Mouse (Mus musculus) lung, adult 18-20 months (tissue): ENCODE measurements around the gene Atxn7.
"Not testable (repeated sequence)": the region's sequence is repeated elsewhere in the genome, so short reads cannot be mapped to it uniquely, and the experiment has no call there.

ENCODE experiments used
- DNase-seq, 2 experiments: peaks; one replicate each; pipeline ENCODE4 v3.0.0; 2022; ENCODE audit warnings: mixed read lengths in 2 of 2

The Atxn7 gene

DNA sequence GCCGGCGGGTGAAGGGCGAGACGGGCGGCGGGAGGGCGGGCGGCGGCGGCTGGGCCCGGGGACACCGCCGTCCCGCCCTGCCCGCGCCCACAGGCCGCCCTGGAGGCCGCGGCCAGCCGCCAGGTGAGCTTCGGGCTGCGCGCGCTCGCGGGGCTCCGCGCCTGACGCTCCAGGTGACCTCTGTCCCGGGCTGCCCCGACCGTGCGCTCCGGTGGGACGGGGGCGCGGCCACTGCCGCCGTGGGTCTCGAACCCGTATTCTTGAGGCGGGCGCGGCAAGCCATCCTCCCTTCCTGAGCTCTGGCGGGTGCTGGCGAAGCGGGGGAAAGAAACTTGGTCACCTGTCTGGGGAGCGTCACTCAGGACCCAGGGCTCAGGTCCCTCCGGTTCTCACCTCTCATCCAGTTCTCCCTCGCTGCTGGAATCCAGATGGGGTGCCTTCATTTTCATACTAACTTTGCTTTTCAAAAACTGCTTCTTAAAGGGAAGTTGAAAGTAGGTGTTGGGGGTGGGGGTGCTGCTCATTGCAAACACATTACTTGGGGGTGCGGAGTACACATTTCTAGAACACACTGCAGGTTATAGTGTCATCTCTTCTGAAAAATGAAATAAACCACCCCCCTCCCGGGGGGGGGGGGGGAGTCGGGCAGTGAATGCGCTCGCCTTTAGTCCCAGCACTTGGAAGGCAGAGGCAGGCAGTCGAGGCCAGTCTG lies at the start of gene Atxn7, which contains the start of gene Thoc7:
TSS of gene Atxn7 (plus strand) at position 40 of the 712 bp plus-strand sequence.
TSS of gene Thoc7 (minus strand) at position 452 of the 712 bp plus-strand sequence.
- DNase-seq, result peak; percentile 43

DNA sequence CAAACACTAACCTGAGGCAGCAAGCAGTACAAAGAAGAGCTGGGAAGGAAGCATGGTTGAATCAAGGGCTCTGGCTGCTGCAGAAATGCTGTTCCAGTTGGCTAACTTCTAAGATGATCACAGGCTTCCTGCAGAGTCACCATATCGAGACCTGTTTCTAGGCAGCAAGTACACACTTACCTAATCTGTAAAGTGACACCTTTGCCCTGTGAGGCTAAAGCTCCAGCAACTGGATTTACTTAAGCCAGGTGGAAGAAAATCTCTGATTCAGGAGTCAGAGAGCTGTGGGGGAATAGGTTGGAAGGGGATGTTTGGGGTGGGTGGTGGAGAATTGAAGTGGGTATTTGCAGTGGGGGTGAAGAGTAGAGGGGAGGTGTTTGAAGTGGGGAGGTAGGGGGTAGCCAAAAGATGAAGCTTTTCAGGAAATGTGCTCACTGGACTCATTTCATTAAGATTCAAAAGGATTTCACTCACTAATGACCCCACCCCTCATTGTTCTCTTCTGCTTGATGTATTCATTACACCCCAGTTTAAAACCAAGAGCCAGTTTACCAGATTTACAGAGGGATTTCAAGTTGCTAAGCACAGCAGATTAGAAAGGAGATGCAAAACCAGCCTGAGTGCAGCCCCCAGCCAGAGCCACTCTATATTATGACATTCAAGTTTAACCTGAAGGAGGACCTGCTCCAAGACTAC lies 46.7 kb upstream of the Atxn7 start, which contains the start of gene Gm281:
TSS of gene Gm281 (minus strand) at position 92 of the 696 bp plus-strand sequence.
- DNase-seq, result no peak

DNA sequence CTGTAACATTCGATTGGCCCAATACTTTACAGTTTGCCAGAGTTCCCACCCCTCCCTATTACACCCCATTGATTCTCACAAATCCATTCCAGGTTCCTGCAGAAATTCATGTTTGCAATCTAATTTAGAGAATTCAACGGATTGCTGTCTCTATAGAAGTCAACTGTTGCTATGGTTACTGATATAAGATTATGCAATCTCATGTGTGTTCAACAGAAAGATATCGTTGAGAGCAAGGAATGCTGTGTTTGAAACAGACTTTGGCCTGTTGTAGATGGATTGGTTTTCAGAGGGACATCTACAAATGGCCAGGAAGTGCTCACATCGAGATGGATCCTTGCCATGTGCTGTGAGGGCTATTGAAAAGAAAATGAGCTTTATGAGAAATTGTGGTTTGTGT lies 46.0 kb upstream of the Atxn7 start:
- DNase-seq, result no peak

DNA sequence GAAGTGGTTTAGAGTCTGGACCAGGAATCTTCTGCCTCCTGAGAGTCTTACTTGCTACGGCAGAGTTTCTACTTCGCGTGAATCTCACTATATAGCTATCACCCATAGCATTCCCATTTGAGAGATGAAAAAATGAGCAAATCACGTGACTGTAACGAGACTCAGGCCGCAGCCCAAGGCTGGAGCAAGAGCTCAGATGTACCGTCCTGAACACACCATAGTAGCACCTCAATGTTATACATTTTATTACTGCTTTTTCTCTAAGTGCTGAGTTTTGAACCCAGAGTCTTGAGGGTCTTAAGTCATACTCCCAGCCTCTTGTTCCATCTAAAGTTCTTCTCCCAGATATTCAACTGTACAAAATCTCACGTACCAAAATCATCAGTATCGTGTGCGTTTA lies 44.0 kb upstream of the Atxn7 start:
- DNase-seq, result no peak

DNA sequence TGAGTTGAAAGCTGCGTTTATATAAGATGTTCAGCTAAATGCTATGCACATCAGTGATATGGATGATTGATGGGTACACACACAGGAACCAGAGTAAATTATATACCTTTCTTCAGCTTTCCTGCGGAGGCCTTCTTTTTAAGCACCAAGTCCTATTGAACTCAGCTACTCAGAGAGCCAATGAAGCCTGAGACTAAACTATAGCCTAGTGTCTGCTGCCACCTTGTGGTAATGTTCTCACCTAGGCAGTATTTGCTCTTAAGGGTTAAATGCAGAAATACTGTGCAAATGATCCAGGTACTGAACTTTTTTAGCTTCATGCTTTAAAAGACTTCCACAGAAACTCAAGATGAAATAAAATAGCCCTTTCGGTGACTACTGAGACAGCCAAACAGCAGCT lies 43.6 kb upstream of the Atxn7 start:
- peak in 1 of 2 experiments; percentile 50 for DNase-seq

DNA sequence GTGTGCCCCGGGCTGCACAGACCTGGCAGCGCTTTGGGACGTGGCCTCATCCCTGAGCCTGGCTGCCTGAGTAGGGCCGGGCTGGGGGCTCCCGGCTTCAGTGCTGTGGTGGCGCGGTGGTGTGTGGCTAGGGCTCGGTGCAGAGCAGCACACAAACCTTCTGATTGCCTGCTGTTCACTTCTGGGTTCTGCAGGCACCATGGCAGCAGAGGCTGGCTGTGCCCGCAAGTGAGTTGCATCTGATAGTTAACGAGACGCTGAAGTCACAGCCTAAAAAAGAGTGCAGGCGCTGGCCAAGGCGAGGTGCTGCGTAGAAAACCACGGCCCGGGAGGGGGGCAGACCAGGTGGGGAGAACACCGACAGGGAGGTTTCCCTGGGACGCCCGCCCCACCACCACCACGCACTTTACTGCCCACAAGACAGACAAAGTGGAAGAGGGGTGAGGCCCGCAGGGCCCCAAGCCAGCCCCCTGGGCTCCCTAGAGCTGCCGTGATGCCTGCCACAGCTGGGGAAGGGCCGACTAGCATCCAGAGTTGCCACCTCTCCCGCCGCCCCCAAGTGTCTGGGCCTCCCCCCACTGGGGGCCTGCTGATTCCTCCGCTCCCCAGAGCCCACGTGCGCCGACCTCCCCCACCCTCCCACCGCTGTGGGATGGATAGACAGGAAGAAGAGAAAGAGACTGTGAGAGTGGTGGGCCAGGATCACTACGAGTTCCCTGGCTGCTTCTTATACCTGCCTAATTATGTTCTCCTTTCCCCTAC lies 27.8 kb upstream of the Atxn7 start:
- no peak for DNase-seq

DNA sequence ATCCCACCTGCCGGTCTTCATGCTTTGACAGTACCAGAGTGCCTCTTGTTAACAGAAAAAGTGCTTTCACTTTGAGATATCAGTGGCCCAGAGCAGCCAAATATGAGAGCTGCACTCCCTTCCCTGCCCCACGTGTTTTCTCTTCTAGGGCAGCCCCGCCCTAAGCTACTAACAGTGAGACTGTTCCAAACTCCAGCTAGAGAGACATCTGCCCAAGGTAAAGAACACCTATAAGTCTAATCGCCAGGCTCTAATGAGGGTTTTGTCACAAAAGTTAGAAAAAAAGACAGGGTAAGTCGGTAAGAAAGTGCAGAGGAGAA lies 27.2 kb upstream of the Atxn7 start:
- no peak for DNase-seq

DNA sequence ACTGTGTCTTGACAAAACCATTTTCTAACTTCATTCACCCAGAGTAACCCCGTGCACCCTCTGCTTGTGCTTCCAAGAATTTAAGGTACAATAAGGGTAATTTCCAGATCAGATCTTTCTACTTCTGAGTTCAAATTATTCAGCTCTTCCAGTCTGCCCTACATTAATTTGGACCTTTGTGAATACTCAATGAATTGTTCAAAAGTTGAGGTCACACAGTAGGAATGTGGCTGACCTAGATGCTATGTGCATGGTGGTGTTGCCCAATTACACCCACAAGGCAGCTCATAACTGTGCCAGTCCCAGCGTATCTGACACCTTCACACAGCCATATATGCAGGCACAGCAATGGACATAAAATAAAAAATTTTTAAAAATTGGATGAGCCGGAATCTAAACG lies 16.6 kb upstream of the Atxn7 start:
- no peak for DNase-seq

DNA sequence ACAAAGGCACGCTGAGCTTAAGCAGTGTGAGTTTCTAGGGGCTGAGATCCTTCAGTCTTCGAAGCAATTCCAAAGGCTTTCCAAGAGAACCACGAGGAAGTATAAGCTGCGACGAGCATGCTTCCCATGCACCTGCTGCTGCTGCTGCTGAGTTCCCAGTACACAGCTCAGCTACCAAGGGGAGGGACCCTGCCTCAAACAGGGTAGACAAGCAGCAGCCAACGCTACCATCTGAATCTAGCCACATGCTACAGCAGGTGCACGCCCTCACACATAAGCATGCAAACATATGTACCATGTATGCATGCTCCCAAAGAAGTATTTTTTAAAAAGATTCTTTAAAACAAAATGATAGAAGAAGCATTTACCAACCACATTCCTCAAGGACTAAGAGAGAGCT lies 12.9 kb upstream of the Atxn7 start:
- no peak for DNase-seq

DNA sequence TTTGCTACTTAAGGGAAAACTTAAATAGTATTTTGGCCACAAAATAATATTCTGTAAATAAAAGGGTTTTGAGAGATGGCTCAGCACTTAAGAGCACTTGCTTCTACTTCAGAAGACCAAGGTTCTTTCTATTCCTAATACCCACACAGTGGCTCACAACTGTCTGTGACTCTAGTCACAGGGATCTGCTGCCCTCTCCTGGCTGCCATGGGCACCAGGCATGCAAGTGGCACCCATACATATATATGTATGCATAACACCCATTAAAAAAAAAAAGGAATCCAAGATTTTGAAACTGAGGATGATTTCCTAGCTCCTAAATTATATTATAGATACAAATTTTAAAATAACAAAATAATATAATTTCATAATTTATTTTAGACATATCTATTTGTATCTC lies 10.8 kb upstream of the Atxn7 start:
- DNase-seq, result peak; percentile 9 to 16

DNA sequence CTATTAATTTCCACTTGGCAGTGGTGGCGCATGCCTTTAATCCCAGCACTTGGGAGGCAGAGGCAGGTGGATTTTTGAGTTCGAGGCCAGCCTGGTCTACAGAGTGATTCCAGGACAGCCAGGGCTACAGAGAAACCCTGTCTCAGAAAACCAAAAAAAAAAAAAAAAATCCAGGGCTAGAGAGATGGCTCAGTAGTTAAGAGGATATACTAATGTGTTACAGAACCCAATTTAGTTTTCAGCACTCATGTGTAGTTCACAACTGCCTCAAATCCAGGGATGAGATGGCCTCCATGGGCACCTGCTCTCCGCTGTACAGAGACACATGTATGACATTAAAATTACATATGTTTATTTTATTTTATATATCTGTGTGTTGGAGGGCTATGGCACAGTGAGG lies 9.1 kb upstream of the Atxn7 start:
- not testable (repeated sequence) for DNase-seq

DNA sequence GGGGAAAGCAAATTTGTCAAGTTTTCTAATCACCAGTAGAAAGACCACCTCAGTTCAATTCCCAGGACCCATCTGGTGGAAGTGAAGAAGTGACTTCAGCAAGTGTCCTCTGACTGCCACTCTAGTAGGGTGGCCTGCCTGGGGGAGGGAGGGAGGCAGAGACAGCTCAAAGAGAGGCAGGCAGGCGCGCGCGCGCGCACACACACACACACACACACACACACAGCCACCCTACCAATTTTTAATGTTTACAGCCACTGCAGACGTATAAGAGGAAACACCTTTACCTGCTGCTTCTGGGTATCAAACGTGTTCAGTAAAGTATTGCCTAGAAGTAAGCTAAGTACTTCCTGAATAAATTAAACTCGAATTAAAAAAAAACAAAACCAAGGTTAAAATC lies 1.2 kb upstream of the Atxn7 start:
- peak; percentile 10 to 24 for DNase-seq

DNA sequence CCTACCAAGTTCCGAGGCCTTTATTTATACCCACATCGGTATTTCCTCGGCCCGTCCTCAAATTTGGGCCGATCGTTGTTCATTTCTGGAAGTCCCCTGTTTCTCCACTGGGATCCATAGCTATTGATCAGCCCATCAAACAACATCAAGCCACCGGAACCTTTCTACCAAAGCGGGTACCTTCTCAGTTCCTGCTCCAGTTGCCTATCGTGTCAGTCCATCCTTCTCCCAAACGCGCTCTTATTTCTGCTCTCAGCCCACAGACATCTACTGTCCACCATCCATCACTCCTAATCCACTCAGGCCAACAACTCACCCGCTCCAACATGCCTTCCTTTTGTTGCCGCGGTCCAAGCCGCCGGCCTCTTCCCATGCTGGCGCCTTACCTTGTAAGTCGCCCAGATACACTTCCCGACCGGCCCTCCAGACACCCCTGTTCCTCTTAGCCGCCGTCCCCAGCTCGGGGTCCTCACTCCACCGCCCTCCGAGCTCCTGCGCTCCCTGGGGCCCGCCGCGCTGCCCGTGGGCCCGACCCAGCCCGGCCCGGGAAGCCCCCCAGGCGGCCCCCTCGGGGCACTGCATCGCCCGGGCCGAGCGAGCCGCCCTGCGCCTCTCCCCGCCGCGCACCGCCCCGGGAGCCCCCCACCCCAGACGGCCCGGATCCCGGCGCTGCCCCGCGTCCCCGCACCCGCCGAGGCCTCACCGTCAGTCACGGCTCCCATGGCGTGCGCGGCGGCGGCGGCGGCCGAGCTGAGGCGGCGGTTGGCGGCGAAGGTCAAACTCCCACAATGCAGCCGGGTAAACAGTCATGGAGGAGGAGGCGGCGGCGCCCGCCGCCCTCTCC lies 536 bp upstream of the Atxn7 start:
- peak; percentile 61 to 62 for DNase-seq

DNA sequence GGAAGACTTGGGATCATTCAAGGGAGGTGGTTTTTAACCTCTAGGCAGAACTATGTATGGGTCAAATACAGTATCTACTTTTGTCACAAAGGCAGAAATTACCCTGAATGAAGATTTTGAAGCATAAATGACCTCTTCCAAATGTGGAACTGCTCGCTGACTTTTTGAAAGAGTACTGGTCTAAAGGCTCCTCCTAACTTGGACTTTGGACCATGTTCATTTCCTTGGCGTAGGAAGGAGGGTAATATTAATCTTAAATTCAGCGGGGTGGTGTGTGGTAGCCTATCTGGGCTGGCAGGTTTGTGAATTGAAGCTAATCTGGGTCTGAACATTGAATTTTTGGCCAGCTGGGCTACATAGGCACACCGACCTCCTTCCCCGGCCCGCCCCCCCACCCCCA lies 1.2 kb downstream of the Atxn7 start:
- no peak for DNase-seq

DNA sequence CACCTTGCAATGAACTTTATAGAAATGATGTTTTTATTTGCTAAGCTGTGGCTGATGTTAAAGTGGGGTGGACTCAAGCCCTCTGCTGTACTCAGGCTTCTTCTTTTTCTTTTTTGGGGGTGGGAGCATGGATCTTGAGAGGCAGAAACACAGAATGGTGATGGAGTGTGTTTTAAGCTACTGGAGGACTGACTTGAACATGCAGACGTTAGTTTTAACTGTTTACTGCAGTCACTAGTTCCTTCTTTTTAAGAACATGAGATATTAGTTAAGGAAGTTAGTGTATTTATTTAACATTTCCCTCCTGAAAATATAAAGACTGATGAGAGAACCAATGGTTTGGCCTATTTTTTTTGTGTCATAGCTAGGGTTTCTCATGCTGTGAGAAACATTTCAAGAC lies 2.3 kb downstream of the Atxn7 start:
- DNase-seq, result no peak

DNA sequence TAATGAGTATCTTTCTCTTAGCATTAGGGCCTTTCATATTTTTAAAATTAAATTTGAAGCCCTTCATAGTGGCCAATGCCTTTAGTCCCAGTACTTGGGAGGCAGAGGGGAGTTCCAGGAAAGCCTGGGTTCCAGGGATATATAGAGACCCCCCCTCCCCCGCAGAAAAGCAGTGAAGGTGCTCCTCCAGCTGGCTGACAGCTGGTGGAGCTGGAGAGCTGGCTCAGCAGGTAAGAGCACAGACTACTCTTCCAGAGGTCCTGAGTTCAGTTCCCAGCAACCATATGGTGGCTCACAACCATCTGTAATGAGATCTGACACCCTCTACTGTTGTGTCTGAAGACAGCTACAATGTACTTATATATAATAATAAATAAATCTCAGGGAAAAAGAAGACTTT lies 6.4 kb downstream of the Atxn7 start:
- no peak for DNase-seq

DNA sequence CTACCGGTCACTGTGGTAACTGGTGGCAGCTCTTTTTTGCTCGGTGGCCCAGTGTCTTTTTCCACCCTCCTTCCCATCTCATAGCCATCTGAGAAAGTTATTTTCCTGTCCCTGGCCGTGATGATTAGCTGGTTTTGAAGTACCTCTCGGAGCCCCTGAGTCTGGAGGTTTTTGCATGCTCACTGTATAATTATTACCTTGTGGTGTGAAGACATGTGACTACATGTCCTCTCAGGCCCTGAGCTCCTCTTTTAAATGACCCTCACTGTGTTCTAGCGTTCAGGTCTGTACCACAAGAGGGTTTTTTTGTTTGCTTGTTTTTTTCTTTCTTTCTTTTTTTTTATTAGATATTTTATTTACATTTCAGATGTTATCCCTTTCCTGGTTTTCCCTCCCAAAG lies 7.2 kb downstream of the Atxn7 start:
- no peak for DNase-seq

DNA sequence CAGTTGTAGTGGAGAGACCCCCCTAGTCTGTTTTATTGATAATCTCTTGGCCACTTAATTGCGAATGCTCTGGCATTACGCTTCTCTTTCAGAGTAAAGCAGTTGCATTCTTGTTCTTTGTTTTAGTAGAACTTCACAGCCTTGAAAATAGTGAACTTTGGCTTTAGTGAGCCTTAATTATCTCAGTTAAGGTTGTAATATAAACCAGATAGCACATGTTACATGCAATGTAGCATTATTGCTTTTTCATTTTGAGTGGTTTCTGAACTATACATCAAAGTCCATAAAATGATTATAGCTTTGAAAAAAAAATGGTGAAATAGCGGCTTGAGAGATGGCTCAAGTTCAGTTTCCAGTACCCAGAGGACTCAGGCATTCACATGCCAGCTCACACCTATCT lies 9.3 kb downstream of the Atxn7 start:
- DNase-seq, result no peak

DNA sequence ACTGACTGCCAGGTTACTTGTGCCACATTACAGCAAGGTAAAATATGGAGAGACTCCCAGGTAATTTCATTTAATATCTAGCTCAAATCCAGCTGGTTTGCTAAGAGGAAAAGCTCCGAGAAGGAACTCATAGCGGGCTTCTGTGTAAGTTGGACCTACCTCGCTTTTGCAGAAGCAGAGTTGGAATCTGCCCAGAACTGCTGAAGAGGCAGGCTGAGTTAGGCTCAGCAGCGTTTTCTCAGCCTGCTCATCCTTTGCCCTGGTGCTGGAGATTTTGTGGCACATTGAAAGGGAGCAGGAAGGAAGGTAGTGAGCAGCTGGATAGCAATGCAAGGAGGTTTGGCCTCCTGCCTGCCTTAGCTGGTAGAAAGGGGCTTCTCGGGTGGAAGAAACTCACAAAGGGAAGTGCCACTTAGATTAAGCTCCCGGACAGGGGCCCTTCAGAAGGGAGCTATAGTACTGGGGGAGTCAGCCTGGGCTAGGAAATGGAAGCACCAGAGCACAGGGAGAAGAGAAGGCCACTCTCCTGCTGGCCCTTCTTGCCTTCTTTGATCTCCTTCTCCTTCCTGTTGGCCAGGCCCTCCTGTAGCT lies 10.5 kb downstream of the Atxn7 start:
- DNase-seq, result no peak

DNA sequence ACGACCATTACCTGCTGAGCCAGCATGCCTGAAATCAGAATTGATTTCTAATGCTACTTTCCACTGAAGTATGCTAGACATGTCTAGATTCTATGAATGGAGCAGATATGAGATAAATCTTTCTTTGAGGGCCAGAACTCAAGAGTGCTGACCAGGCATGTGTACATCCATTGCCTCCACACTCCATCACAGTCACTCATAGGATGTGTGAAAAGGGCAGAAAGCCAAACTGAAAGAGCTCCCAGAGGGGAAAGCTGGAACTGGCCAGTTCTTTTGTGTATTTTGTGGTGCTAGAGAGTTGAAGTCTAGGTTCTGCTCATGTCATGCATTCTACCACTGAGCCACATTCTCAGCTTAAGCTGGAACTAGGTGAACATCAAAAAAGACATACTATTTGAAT lies 16.3 kb downstream of the Atxn7 start:
- no peak for DNase-seq

DNA sequence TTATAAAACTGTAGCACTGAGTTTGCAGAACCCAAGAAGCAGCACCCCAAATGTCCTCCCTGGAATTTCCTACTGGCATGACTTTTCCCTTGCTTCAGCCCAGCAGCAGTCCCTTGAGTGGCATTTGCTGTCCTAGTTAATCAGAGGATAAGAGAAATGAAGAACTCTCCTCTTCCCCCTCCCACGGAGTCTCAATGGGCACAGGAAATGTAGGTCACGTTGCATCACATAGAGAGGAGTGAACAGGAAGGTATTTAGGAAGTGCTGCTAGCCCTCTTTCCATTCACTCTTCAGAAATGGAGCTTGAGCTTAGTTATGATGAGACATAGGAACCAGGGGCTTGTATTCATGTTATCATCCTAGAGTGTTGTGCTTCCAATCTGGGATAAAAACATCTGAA lies 20.0 kb downstream of the Atxn7 start:
- peak in 1 of 2 experiments; percentile 15 for DNase-seq

DNA sequence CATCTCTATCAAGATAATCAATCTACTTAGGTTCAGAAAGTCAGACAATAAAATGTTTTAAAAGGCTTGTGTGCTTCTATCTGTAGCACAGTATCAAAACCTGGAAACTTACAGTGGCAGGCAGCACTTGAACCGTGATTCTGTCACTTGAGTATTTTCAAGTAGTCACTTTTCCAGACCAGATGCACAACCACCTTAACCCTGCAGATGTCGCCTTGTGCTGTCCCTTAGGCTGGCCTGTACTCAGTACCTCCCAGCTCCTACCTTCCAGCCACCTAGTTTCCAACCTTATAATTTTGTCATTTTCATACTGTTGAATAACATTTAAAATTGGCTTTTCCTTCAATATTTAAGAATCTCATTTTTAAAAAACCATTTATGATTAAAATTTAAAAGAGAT lies 20.9 kb downstream of the Atxn7 start:
- peak; percentile 20 to 41 for DNase-seq

DNA sequence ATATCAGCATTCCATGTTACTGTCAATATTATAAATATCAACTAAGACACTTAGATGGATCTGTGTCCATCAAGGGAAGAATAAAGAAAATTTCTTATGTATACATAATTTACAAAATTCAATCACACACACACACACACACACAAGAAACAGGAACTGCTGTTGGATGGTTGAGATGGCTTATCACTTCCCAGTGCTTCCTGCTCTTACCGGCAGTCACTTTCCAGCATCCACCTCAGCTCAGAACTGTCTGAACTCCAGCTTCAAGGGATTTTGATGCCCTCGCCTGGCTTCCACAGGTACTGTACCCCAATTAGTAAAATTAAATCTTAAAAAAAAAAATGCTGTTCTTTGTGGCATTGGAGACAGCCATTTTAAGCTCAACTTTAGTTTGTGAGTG lies 27.2 kb downstream of the Atxn7 start:
- no peak for DNase-seq
